Mouse (Mus musculus): ENCODE data around the gene Fgfr2. TPM values are rescaled to one million over a fixed set of nuclear protein-coding genes. Genes with fewer than 3 reads are reported as not detected.

Fgfr2 gene
- total RNA-seq, 1 experiment, result 37.5 TPM

DNA sequence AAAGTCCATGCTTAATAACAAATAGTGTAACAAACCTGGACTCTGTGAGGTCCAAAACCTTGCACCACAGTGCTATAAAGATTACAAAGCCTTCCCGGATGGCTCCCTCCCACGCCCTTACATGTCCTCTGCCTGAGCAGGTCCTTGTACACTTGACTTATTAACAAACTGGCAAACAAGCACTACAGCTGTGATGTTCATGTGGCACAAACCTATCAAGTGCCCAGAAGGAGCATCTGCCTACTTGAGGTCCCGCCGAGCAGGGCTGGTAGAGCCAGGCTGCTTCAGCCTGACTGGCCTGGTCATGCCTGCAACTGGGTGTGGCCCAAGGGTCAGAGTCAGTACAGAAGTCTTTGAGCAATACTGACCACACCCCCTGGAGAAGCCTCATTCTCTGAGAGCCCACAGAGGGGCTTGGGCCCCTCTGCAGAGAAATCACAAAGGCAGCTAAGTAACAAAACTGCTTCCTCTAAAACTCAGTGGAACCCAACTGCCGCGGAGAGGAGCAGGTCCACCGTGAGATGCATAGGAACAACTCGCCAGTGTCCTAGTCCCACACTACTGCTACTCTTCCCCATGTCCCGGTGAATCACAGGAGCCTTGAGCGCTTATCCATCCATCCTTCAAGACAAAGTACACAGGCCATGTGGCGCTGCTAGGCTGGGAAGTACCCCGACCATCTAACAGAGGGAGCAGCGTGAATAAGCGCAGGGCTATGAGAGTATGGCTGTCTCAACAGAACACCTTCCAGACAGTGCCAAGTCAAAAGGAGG lies 332.5 kb downstream of the Fgfr2 start:
- TF ChIP-seq MAFK (IDR thresholded peaks at IDR 0.05; ENCODE audit: insufficient read depth, low read depth, low read length) (no peak), ZC3H11A (IDR thresholded peaks at IDR 0.05; ENCODE audit: borderline replicate concordance, low read depth, low read length) (no peak), HCFC1 (IDR thresholded peaks at IDR 0.05; ENCODE audit: borderline replicate concordance, insufficient read depth, low read length) (no peak), ZNF384 (IDR thresholded peaks at IDR 0.05; ENCODE audit: low read depth, low read length) (no peak)
- no peaks in the 10 kb centered on the region; the same call in 1 of the 2 replicates for H3K36me3 ChIP-seq (ENCODE audit: control insufficient read depth, insufficient read depth, low read length, poor library complexity, severe bottlenecking)
- H3K4me1 ChIP-seq (ENCODE audit: control insufficient read depth in 2 of 2, insufficient read depth in 2 of 2, low read length in 2 of 2, poor library complexity in 1 of 2), result peaks cover 4 to 7% of the 10 kb centered on the region in 2 experiments; a peak in 3 of 4 replicates
- H3K9ac ChIP-seq (ENCODE audit: insufficient read depth, low read depth, low read length, poor library complexity, severe bottlenecking), result no peak overlapping the region
- in situ Hi-C loops (cut with MboI; ENCODE audit: low sequenced_read_pairs in 2 of 2, unreplicated experiment in 2 of 2), result no loop called here
- H3K9me3 ChIP-seq (ENCODE audit: control insufficient read depth, insufficient read depth, low read depth, low read length), result no peaks in the 10 kb centered on the region
- DNase-seq (ENCODE audit: low read depth, low spot score), result no peak
- H3K4me3 ChIP-seq (ENCODE audit: insufficient read depth in 1 of 2, low read depth in 1 of 2, low read length in 2 of 2, poor library complexity in 1 of 2, severe bottlenecking in 1 of 2), result no peak overlapping the region
- H3K27ac ChIP-seq (ENCODE audit: insufficient read depth, low read depth, low read length, poor library complexity, severe bottlenecking), result no peak overlapping the region

DNA sequence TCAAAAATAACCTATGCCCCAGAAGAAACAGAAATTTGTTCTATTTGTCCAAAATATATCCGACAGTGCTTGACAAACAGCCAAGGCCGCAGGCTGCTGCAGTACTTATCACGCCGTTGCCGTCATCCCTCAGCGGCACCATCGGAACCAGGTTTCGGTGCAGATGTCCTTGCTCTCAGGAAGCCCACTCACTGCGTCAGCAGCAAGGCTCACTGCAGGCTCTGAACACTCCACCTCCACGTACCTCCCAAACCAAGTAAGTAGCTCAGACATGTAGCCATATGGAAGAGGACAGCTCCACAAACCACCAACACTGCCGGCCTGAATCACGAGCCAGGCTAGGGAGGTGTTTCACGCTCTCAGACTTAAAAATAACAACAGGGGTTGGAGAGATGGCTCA lies 334.3 kb downstream of the Fgfr2 start:
- Histone ChIP-seq H3K36me3 (ENCODE audit: control insufficient read depth, insufficient read depth, low read length, poor library complexity, severe bottlenecking) (no peaks in the 10 kb centered on the region; the same call in 1 of the 2 replicates), H3K9me3 (ENCODE audit: control insufficient read depth, insufficient read depth, low read depth, low read length) (no peaks in the 10 kb centered on the region), H3K4me3 (ENCODE audit: insufficient read depth in 1 of 2, low read depth in 1 of 2, low read length in 2 of 2, poor library complexity in 1 of 2, severe bottlenecking in 1 of 2) (no peak overlapping the region), H3K4me1 (ENCODE audit: control insufficient read depth in 2 of 2, insufficient read depth in 2 of 2, low read length in 2 of 2, poor library complexity in 1 of 2) (peaks cover 4 to 9% of the 10 kb centered on the region in 2 experiments; a peak in 3 of 4 replicates), H3K27ac (ENCODE audit: insufficient read depth, low read depth, low read length, poor library complexity, severe bottlenecking) (no peak overlapping the region), H3K9ac (ENCODE audit: insufficient read depth, low read depth, low read length, poor library complexity, severe bottlenecking) (no peak overlapping the region)
- TF ChIP-seq ZC3H11A (IDR thresholded peaks at IDR 0.05; ENCODE audit: borderline replicate concordance, low read depth, low read length) (no peak), ZNF384 (IDR thresholded peaks at IDR 0.05; ENCODE audit: low read depth, low read length) (no peak), CHD2 (IDR thresholded peaks at IDR 0.05; ENCODE audit: low read depth, low read length) (no peak), HCFC1 (IDR thresholded peaks at IDR 0.05; ENCODE audit: borderline replicate concordance, insufficient read depth, low read length) (no peak), MAFK (IDR thresholded peaks at IDR 0.05; ENCODE audit: insufficient read depth, low read depth, low read length) (no peak)
- in situ Hi-C loops (cut with MboI; ENCODE audit: low sequenced_read_pairs in 2 of 2, unreplicated experiment in 2 of 2), result no loop called here
- no peak for DNase-seq (ENCODE audit: low read depth, low spot score)

DNA sequence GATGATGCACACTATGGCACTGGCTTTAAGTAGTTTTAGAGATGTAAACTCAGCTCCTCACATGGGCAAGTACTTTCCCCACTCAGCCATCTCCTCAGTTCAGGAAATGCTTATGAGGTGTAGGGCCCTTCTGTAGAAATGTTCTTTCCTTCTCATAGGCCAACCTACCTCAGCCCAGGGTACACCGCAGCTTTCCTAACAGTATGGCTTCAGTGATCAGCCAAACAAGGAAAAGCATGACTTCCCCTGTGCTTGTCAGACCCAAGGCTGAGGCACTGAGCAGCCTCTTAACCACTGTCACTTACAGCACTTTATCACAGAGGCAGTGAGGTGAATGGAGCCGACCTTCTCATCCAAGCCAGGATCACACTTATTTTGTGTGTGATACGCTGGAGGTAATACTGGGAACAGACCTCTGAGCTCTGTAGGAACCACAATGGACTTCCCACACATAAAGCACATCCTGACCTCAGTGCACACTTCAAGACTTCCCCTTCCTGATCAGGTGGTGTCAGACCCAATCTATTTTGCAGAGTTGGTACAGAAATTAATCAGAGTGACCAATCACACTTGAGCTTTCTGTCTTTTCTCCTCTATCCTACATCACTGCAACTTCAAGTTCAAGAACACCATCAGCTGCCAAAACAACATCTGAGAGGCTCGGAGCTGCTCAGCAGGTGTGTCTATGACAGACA lies 335.5 kb downstream of the Fgfr2 start:
- H3K4me1 ChIP-seq (ENCODE audit: control insufficient read depth in 2 of 2, insufficient read depth in 2 of 2, low read length in 2 of 2, poor library complexity in 1 of 2), result peaks cover 4 to 9% of the 10 kb centered on the region in 2 experiments; a peak in 3 of 4 replicates
- in situ Hi-C loops (cut with MboI; ENCODE audit: low sequenced_read_pairs in 2 of 2, unreplicated experiment in 2 of 2), result no loop called here
- no peak overlapping the region for H3K4me3 ChIP-seq (ENCODE audit: insufficient read depth in 1 of 2, low read depth in 1 of 2, low read length in 2 of 2, poor library complexity in 1 of 2, severe bottlenecking in 1 of 2)
- no peak overlapping the region for H3K27ac ChIP-seq (ENCODE audit: insufficient read depth, low read depth, low read length, poor library complexity, severe bottlenecking)
- no peak overlapping the region for H3K9ac ChIP-seq (ENCODE audit: insufficient read depth, low read depth, low read length, poor library complexity, severe bottlenecking)
- no peaks in the 10 kb centered on the region; the same call in 1 of the 2 replicates for H3K36me3 ChIP-seq (ENCODE audit: control insufficient read depth, insufficient read depth, low read length, poor library complexity, severe bottlenecking)
- TF ChIP-seq HCFC1 (IDR thresholded peaks at IDR 0.05; ENCODE audit: borderline replicate concordance, insufficient read depth, low read length) (no peak), MAFK (IDR thresholded peaks at IDR 0.05; ENCODE audit: insufficient read depth, low read depth, low read length) (no peak), CHD2 (IDR thresholded peaks at IDR 0.05; ENCODE audit: low read depth, low read length) (no peak), ZNF384 (IDR thresholded peaks at IDR 0.05; ENCODE audit: low read depth, low read length) (no peak)
- H3K9me3 ChIP-seq (ENCODE audit: control insufficient read depth, insufficient read depth, low read depth, low read length), result no peaks in the 10 kb centered on the region
- no peak for DNase-seq (ENCODE audit: low read depth, low spot score)

DNA sequence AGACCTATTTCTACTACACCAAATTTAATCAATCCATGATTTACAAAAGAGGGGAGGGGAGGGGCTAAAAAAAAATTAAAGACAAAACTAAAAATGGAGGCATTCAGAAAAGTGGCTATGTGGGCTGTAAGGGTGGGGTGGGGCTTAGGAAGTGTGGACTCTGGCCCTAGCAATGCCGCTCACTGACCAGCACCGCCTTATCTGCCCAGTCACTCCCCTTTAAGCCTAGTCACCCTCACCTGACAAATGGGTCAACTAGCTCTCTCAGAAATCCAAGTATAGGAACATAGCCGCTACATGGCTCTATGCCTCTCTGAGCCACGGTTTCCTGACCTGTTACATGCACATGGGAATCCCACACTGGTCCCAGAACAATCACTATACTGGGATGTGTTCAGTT lies 336.1 kb downstream of the Fgfr2 start:
- no peak for DNase-seq (ENCODE audit: low read depth, low spot score)
- no peaks in the 10 kb centered on the region; the same call in 1 of the 2 replicates for H3K36me3 ChIP-seq (ENCODE audit: control insufficient read depth, insufficient read depth, low read length, poor library complexity, severe bottlenecking)
- in situ Hi-C loops (cut with MboI; ENCODE audit: low sequenced_read_pairs in 2 of 2, unreplicated experiment in 2 of 2), result no loop called here
- H3K9ac ChIP-seq (ENCODE audit: insufficient read depth, low read depth, low read length, poor library complexity, severe bottlenecking), result no peak overlapping the region
- no peak overlapping the region for H3K4me3 ChIP-seq (ENCODE audit: insufficient read depth in 1 of 2, low read depth in 1 of 2, low read length in 2 of 2, poor library complexity in 1 of 2, severe bottlenecking in 1 of 2)
- TF ChIP-seq HCFC1 (IDR thresholded peaks at IDR 0.05; ENCODE audit: borderline replicate concordance, insufficient read depth, low read length) (no peak), ZNF384 (IDR thresholded peaks at IDR 0.05; ENCODE audit: low read depth, low read length) (no peak), ZC3H11A (IDR thresholded peaks at IDR 0.05; ENCODE audit: borderline replicate concordance, low read depth, low read length) (no peak), CHD2 (IDR thresholded peaks at IDR 0.05; ENCODE audit: low read depth, low read length) (no peak), MAFK (IDR thresholded peaks at IDR 0.05; ENCODE audit: insufficient read depth, low read depth, low read length) (no peak)
- H3K9me3 ChIP-seq (ENCODE audit: control insufficient read depth, insufficient read depth, low read depth, low read length), result no peaks in the 10 kb centered on the region
- no peak overlapping the region for H3K27ac ChIP-seq (ENCODE audit: insufficient read depth, low read depth, low read length, poor library complexity, severe bottlenecking)
- peaks cover 4 to 9% of the 10 kb centered on the region in 2 experiments; a peak in 3 of 4 replicates for H3K4me1 ChIP-seq (ENCODE audit: control insufficient read depth in 2 of 2, insufficient read depth in 2 of 2, low read length in 2 of 2, poor library complexity in 1 of 2)
